Mouse (Mus musculus) ovary, postnatal 36 days (tissue): ENCODE measurements around the gene Ncf4.
A peak's percentile ranks its signal among the peaks of the same experiment; 100 is the strongest.

ENCODE experiments used
- DNase-seq: peaks from one replicate; pipeline ENCODE4 v3.0.0; 2022; ENCODE audit warnings: low spot score, mixed read lengths

Gene Ncf4

GRCm38 (mm10) chr15:78244695-78245492, at the start of gene Ncf4:
Gene Ncf4 (plus strand): TSS chr15:78244801.
- DNase-seq, result no peak

GRCm38 (mm10) chr15:78195096-78195880, 49.3 kb upstream of the Ncf4 start:
- DNase-seq, result no peak

- peak; percentile 47 for DNase-seq
Measured at GRCm38 (mm10) chr15:78204053-78204847, 40.4 kb upstream of the Ncf4 start.

DNA sequence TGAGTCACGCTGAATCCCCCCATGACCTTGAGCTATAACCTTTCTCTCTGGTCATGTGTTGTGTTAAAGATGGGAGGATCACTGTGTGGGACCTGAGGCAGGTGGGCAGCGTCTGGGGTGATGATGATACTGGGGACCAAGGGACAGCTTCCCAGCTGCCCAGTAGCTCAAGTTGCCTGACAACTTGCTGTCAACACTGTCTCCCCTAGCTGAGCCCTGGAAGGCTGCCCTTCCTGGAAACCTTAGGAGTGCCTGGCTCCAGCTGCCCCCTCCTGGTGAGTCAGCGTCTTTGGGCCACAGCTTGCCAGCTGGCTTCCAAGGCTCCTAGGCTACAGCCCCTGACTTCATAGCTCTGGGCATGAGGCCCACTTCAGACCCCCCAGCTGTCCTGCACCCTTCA, 39.4 kb upstream of the Ncf4 start:
- peak; percentile 41 for DNase-seq

GRCm38 (mm10) chr15:78206312-78206711, 38.3 kb upstream of the Ncf4 start, which contains the start of gene Pvalb:
Gene Pvalb (minus strand): TSS chr15:78206400.
- DNase-seq, result no peak

- DNase-seq, result no peak
Measured at GRCm38 (mm10) chr15:78210203-78210602, 34.4 kb upstream of the Ncf4 start.

- no peak for DNase-seq
Measured at GRCm38 (mm10) chr15:78211367-78211766, 33.2 kb upstream of the Ncf4 start.

- DNase-seq, result no peak
Measured at GRCm38 (mm10) chr15:78215269-78215668, 29.3 kb upstream of the Ncf4 start.

DNA sequence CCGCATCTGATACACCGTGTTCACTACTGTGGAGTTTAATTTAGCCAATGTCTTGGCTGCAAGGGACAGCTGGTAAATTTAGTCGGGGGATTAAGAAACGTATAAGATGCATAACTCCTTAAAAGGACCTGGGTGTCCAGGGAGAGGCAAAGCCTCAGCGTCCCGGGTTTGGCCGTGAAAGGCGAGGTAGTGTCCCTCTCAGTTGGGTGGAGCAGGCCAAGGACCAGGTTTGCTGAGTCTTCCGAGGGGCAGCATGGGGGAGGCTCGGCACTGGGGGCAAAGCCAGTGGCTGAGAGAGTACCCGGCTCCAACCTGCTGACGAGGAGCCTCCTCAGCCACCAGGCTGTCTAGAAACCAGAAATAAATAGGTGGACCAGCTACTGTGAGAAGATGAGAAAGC, 16.8 kb upstream of the Ncf4 start:
- no peak for DNase-seq

GRCm38 (mm10) chr15:78231346-78232331, 13.0 kb upstream of the Ncf4 start:
- no peak for DNase-seq

GRCm38 (mm10) chr15:78234823-78235509, 9.6 kb upstream of the Ncf4 start:
- no peak for DNase-seq

DNA sequence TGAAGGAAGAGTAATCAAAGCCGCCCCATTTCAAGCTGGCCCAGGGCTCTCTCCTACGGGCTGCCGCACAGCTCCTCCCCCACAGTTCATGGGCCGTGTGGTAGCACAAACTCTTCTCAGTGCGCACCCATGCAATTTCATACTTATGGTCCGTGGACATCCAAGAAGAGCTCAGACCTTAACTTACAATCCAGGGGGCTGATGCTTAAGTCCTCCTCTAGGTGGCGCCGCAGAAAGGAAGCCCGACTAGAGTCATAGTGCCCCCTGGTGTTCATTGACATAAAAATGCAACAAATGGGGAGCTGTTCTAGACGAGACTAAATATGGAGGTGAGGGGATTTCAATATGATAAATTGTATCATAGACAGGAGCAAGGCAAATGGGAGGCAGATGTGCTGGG, 5.1 kb upstream of the Ncf4 start:
- DNase-seq, result peak; percentile 43

- no peak for DNase-seq
Measured at GRCm38 (mm10) chr15:78239956-78240617, 4.5 kb upstream of the Ncf4 start.

GRCm38 (mm10) chr15:78241335-78241734, 3.3 kb upstream of the Ncf4 start:
- DNase-seq, result no peak

DNA sequence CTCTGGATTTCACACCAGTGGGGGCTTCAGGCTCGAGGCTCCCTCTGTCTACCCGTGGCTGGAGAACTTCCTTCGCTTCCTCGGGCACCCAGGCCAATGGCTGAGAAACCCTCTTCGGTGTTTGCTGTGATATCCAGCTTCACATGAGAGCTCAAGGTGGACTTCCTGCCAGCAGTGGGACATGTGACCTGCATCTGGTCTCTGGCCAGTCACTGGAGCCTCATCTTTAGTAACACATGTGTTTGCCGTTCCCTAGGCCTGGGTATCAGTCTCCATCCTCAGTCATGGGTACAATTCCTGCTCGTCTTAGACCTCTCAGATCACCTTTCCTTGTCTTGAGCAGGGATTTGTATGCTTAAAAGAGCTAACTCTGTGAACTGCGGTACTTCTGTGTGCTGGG, 1.5 kb upstream of the Ncf4 start:
- no peak for DNase-seq

- DNase-seq, result no peak
Measured at GRCm38 (mm10) chr15:78243774-78244173, 827 bp upstream of the Ncf4 start.

DNA sequence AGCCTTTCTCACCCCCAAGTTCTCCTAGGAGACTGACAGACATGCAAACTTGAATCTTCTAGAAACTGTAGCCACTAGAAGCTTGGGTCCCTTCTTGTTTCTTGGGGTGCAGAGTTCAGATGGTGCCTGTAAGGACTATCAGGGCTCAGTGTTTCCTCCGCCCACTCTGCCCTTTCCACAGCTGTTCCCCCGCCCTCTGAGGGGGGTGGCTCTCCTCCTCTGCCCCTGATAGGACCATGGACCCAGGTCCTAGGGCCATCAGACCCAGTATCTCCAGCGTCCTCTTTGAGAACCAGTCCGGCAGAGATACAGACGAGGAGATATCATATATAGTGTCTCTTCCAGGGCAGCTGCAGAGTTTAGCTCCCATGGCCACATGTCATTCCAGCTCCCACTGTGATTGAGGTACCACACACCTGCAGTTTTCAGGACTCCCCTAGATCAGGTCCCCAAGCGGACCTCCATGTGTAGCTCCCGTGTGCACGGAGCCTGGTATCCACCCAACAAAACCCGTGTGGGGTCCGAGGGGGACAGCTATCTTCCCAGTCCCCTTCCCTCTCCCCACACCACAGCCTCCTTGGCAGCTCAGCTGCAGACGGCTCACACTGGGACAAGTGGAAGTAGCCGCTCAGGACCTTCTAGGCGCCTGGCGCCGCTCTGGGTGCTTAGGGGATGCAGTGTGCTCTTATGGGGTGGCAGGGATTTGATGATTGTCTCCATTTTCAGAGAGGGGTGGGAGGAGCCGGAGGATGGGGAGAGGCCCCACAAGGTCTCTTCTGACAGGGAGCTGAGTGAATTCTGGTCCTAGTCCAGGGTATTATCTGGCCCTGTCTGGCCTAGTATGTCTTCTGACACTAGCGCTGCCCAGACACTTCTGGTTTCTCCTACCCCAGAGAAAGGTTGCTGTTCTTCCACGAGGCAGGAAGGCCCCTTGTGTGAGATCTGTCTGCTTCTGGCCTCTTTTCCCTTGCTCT, 1.8 kb downstream of the Ncf4 start:
- no peak for DNase-seq

GRCm38 (mm10) chr15:78247659-78248058, 3.1 kb downstream of the Ncf4 start:
- DNase-seq, result no peak

- no peak for DNase-seq
Measured at GRCm38 (mm10) chr15:78248410-78248809, 3.8 kb downstream of the Ncf4 start.
